Mouse (Mus musculus) heart, postnatal 0 days (tissue): Measurements from ENCODE around the gene Tgtp2.

Source experiments
- CTCF ChIP-seq: IDR thresholded peaks from 2 replicates; pipeline ENCODE4 v1.5.1; 2016; ENCODE audit warnings: antibody characterized with exemption, control low read depth, low read depth
- EP300 ChIP-seq: IDR thresholded peaks from 2 replicates; pipeline ENCODE4 v1.6.1; 2016; ENCODE audit warnings: antibody characterized with exemption, low read depth

DNA sequence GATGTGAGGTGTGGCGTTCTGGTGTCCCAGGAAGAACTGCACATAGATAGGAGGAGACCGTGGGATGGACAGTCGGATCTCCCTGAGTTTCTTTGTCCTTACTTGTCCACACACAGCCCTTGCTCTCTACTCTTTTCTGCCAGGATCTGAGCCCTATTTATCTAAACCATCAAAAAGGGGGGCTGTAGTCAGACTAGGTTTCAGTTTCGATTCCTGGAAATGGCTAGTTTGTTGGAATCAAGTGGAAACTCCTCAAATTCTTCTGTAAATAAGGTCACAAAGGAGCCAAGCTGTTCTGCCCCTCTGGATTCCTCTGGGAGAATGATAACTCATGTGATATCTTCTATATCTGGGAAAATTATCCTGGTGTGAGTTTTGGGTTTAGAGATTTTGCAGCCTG, 17.4 kb upstream of the Tgtp2 start:
- TF ChIP-seq EP300 (no peak), CTCF (no peak)
